ENCODE assay signal across 27 mouse cellular contexts in the genomic region with DNA sequence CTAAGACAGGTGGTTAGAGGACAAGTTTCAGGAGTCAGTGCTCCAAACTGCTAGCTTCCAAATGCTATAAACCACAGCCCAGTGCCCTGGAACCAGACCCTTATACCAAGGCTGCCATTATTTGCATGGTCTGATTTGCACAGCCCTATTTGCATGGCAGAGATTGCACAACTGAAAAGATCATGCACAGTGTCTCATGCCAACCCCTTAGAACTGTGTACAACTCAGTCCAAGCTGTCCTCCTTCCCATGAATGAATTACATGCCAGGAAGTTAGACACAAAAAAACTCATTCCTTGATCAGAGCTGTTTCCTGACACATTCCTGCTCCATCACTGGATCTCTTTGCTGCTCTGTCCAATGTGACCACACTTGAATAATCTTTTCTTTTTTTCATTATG. TPM values are rescaled to one million over a fixed set of nuclear protein-coding genes. Genes with fewer than 3 reads are reported as not detected.
"Had no signal": no experiment of that assay in that cellular context is flagged by ENCODE, and none has a peak within 500 bp of the region (broad histone marks: within the 10 kb centered on the region; RNA-seq: fewer than 3 reads in every experiment).

No protein-coding gene starts in this region.

- H3K4me1 ChIP-seq: lung, embryonic 15.5 days; midbrain, embryonic 13.5 days; midbrain, embryonic 15.5 days; neural tube, embryonic 12.5 days had no signal

- H3K4me3 ChIP-seq: lung, embryonic 15.5 days; megakaryocyte, embryonic 14.5 days; midbrain, embryonic 13.5 days; midbrain, embryonic 15.5 days; neural tube, embryonic 12.5 days had no signal

- H3K27ac ChIP-seq: lung, embryonic 15.5 days; macrophage; midbrain, embryonic 13.5 days; midbrain, embryonic 15.5 days; neural tube, embryonic 12.5 days had no signal

- H3K27me3 ChIP-seq: lung, embryonic 15.5 days; midbrain, embryonic 13.5 days; midbrain, embryonic 15.5 days; neural tube, embryonic 12.5 days had no signal

- H3K9me3 ChIP-seq: lung, embryonic 15.5 days; midbrain, embryonic 13.5 days; midbrain, embryonic 15.5 days; neural tube, embryonic 12.5 days had no signal

- H3K36me3 ChIP-seq: lung, embryonic 15.5 days; midbrain, embryonic 13.5 days; midbrain, embryonic 15.5 days; neural tube, embryonic 12.5 days had no signal

- DNase-seq: lung, adult 2 months; lung, postnatal 14 days; lung, postnatal 36 days; retina, postnatal 1 day; right cerebral cortex, adult 18-20 months; right cerebral cortex, postnatal 25 days; right cerebral cortex, postnatal 4 days; spleen, adult 18-20 months; thymus, adult 18-20 months; thymus, postnatal 14 days; thymus, postnatal 36 days had no signal

RNA-seq across cellular contexts. Expression of gene Trcg1, which starts 13.0 kb away (rescaled TPM):
- total RNA-seq: megakaryocyte progenitor cell, adult 5-6 weeks; midbrain, postnatal 0 days; monocyte, adult 5-6 weeks had no signal
- polyA plus RNA-seq: lung, adult 2 months; lung, embryonic 15.5 days; lung, postnatal 0 days; macrophage; midbrain, embryonic 11.5 days; midbrain, embryonic 13.5 days; midbrain, embryonic 15.5 days; midbrain, postnatal 0 days; neural tube, embryonic 12.5 days; neural tube, embryonic 14.5 days; small intestine, adult 2 months; stomach, embryonic 14.5 days; stomach, embryonic 16.5 days; thymus, postnatal 0 days had no signal
